Mouse (Mus musculus) heart, postnatal 25 days (tissue): ENCODE measurements at regions not wholly inside any gene's neighbourhood (a gene's known extent, or its start where the extent isn't known, plus 50 kb on each side); places are given as distances from the start of the nearest gene placed in this dataset.

ENCODE experiments used
- DNase-seq: peaks from one replicate; pipeline ENCODE4 v3.0.0; 2022; ENCODE audit warnings: low spot score
- intact Hi-C: fragments of 180-260 bp; cut with DNase I; formaldehyde crosslinking; loops from one replicate; pipeline ENCODE4 v1.15.1; 2025

DNA sequence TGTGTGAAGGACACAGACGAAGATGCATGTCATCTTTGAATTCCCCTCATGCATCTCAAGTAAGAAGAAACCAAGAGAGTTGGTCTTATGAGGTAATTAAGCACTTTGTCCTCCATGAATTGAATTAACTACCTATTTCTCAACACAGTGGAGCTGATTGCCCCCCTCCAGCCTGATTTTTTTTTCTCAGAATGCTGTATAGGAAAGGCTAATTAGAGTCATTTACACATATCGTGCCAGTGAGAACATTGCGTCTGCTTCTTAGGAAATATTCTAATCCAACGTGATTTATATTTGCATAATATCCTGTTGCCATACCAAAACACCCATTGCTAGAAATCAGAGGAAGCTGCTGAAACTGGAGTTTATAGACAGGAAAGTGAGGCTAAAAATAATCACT is 414.8 kb downstream of the Adam3 start:
- DNase-seq: no peak
- intact Hi-C loops: no loop called here

DNA sequence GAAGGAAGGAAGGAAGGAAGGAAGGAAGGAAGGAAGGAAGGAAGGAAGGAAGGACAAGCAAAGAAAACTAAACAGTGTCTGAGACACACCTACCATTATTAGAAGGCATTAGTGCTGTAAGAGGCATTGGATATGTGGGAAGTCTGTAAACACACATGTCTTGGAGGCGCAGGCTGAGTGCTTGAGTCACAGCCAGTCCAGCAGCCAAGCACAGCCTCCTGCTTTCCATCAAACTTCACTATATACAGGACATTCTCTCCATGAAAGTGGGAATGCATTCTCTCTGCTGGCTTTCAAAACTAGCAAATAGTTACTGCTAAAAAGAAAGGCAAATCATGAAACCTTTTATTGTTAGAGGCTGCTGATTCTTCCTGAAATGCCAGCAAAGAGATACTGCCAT is 431.1 kb downstream of the Adam3 start:
- no peak for DNase-seq
- intact Hi-C loops: no loop called here

DNA sequence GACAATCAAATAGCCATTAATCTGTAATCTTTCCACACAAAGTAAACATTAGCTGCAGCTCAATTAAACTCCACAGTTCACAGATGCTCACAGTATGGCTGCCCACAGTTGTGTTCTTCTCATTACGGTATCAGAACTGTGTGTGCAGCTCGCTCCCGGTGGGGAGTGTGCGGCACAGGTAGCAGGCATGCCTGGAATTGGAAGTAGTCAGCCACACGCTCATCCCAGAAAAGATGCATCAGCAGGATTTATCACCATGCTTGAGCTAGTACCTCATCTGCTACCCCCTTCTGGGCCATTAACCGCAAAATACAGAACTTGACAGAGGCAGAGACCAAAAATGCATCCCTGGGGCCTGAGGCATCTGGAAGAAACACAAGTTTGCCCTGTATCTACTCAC is 437.8 kb downstream of the Adam3 start:
- intact Hi-C loops: no loop called here
- DNase-seq: no peak

DNA sequence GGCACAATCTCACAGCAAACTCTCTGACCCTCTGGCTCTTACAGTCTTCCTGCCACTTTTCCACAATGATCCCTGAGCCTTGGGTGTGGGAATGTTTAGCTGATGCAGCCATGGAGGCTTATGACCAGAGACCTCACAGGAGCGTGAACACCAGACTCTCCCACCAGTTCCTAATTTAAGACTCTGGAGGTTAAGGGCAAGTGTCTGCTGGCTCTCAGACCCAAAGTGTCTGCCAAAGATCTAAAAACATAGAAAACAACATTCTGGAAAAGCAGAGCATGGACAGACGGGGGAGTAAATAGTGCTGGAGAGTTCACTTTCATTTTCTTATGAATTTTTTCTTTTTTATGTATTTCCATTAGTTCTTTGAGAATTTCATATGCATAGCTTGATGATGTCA is 440.7 kb downstream of the Adam3 start:
- no peak for DNase-seq
- intact Hi-C loops: no loop called here

DNA sequence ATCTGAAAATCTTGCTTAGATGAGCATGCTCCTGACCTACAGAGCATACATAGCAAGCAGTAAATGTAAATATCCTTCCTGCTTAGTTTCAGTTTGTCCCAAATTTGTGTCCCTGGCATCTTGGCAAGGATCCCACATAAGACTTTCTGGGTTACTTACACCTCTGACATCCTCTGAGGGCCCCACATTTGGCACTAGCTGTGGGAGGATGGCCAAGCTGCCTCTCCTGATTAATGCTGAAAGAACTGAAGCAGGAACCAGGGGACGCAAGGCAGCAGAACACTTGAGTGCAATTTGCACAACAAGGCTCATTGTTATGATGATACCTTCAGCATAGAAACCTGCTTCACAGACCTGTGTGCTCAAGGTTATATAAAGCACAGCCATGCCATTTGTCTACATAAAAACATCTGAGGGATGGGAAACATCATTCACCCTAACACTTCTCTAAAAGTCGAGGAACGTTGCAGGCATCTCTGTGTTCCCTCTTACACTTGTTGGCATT is 441.7 kb downstream of the Adam3 start:
- intact Hi-C loops: no loop called here
- DNase-seq: no peak

DNA sequence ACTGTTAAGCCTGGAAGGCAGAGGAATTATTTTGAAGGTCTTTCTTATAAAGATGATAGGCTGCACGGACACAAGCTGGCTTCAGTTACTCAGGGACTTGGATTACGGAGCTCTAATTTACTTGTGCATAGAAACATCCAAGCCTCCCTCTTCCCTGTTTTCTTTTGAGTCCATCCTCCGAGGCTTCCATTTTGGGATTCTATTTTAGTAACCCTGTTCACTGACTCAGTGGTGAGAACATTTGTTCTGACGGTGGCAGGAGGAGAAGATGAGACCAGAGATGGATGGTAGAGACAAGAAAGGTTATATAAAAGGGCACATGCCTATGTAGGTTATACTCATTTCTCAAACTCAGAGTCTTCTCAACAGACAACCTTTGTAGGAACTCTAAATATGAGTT is 445.4 kb downstream of the Adam3 start:
- no peak for DNase-seq
- intact Hi-C loops: no loop called here

DNA sequence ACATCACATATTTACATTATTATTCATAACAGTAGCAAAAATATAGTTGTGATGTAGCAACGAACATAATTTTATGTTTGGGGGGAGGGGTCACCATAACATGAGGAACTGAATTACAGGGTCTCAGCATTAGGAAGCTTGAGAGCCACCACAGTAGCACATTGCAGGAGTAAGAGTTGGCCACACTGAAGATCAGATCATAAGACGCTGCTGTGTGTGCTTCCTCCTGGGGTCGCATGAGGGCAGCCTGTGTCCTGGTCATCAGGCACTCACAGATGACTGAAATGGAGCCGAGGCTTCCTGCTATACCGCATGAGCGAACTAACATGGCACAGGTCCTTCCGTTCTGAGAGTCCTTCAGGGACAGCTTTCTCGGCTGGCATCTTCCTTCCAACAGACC is 447.3 kb downstream of the Adam3 start:
- intact Hi-C loops: loop anchor here (5.0 kb wide), 1 partner anchor 109 kb away; no protein-coding TSS in a partner anchor
- no peak for DNase-seq

DNA sequence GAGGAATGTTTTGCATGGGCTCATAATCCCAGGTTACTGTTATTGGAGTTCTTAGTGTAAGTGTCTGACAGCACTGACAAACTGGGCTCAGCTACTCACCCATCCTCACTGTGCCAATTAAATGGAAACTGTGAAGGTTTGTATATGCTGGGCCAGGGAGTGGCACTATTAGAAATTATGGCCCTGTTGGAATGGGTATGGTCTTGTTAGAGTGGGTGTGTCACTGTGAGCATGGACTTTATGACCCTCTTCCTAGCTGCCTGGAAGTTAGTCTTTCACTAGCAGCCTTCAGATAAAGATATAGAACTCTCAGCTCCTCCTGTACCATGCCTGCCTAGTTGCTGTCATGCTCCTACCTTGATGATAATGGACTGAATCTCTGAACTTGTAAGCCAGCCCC is 464.3 kb downstream of the Adam3 start:
- intact Hi-C loops: no loop called here
- no peak for DNase-seq

DNA sequence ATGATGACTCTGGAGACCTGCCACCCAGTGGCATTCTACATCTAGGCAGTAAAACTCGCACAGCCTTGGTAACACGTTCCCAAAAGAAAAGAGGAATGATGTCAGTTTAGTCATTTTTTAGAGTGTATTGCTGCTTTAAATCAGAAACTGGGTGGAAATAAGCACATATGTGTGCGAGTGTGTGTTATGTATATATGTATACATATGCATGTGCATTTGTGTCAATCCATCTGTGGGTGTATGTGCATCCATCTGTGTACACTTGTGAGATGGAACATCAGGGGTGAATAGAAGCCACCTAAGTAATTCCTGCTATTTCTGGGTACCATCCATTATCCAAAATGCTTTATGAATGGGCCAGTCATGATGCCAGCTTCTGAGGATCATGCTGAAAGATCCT is 467.0 kb downstream of the Adam3 start:
- intact Hi-C loops: no loop called here
- DNase-seq: no peak

DNA sequence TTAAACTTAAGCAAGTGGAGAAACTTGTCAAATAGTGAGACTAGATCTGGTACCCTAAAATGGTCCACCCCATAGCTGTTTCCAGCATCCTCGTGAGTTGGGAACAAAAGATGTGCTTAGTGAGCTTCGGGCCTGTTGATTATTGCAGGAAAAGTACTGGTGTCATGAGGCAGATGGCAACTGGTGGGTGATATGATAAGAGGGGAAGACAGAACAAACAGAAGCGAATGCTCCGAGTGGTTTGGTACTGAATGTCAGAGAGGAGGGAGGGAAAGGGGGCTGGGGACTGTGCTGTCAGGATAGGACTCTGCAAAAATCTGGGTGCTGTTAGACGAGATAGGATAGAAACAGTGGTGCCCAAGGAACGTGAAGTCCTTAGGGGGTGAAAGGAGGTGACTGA is 483.4 kb downstream of the Adam3 start:
- no peak for DNase-seq
- intact Hi-C loops: no loop called here

DNA sequence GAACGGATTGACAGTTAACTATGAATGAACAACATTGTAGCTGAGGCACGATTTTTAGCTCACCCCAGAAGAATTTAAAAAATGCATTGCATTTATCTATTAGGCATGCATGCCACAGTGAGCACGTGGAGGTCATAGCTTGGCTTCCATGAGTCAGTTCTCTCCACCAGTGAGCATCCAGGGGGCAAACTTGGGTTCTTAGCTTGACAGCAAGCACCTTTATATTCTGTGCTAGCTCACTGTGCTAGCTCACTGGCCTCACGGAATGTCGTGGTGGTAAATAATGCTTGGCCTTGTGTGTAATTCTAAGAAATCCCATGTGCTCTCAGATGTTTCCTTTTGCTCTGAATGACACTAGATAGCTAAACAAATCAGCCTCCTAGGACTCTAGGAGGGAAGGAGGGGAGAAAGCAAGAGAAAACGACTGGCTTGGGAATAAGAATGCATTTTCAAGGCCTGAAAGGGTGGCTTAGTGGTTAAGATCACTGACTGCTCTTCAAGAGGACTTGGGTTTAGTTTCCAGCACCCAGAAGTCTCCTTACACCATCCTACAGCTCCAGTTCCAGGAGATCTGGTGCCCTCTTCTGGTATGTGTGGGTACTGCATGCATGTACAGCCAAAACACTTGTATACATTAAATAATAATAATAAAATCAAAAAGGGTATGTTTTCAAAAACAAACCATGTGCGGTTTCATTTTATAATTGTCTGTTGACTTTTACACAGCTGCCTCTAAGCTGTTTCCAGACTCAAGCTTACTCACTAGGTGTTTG is 485.3 kb downstream of the Adam3 start:
- intact Hi-C loops: no loop called here
- DNase-seq: no peak

DNA sequence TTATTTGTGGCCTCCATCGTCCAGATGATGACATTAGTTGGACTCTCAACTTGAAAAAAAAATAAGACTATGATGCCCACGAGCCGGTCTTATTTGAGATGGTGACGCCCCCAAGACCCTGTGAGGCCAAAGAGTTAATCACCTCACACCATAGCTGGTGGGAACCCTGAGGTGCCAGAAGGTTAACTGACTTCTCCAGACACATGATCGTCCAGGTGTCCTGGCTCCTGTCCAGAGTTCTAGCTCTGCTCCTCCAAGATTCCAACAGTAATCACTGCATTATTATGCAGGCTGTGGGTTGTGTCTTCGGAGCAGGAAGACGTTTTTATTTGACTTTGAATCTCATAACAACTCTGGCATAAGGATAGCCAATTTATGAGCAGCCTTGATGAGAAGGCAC is 490.7 kb downstream of the Adam3 start:
- intact Hi-C loops: no loop called here
- DNase-seq: no peak

DNA sequence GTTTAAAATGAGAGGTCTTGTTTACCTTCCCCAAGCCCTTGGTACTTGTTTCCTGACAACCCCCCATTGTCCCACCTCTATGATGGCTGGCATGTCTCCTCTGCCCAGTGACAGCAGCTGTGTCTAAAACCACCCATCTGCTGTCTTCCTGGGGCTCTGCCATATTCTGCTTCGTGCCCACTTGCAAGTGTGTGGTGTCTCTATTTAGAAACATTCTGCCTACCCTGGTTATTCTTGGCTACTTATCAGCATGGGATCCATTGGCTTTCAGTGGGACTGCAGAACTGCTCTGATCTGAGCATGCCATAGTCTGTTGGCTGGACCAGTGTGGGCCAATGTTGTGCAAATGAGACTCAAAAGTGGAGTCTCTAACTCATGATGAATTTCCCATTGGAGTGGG is 497.5 kb downstream of the Adam3 start:
- intact Hi-C loops: no loop called here

DNA sequence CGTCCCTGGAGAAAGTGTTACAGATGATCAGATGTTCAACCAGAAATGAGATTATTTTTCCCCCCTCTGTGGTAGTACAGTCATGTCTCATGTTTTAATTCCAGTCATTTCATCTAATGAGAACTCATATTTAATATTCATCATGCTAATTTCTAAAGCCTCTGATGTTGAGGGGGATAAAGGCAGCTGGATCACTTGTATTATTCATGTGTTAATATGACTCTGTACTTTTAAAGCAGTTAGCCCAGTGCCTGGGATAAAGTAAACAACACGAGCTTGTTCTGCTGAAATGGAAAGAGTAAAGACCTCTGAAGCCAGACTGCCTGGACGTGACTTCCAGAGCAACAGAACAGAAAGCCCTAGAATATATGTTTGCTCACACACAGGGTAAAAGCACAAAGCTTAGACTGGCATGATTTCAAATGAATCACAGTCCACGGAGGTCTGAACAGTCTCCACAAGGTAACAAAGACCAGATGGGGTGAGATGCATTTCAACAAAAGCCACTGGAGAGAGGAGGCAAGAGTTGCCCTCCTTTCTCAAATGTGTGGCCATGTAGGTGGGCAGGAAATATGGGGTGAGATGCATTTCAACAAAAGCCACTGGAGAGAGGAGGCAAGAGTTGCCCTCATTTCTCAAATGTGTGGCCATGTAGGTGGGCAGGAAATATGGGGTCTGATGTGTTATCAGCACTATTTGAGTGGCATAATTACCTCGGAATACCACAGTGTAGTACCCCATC is 498.1 kb downstream of the Adam3 start:
- intact Hi-C loops: no loop called here
- no peak for DNase-seq

More for the DNA sequence above, 497.5 kb downstream of the Adam3 start:
- DNase-seq: no peak

DNA sequence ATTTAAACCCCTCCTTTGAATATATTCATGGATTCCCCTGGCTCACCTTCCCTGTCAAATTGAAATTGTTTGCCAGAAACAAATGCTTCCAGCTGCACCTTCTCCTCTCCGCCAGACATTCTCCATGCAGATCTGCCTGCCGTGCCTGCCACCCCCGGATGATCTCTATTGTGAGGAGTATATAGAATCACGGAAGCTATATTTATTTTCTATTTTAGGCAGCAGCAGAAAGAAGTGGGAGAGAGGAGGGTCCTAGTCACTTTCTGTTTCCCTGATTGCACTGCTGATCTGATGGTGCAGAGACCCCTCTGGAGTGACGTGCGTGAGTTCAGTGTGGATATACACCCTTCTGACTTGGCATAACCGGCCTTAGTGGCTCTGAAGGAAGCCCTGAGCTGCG is 505.4 kb downstream of the Adam3 start:
- DNase-seq: no peak
- intact Hi-C loops: no loop called here

DNA sequence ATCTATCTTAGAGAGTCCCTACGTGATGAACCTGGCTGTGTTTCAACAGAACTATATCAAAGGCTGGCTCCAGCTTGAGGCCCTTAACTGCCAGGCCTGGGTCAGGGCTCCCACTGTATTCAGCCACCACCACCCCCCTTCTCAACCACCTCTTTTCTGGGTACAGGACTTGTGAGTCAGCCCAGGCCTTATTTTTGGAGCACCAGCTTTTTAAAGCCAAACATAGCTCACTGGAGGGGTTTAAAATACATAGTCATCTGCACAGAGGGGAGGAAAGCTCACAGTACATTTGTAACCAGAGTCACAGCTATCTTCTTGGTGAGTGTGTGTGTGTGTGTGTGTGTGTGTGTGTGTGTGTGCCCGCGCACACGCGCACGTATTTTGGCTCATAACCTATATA is 509.0 kb downstream of the Adam3 start:
- DNase-seq: no peak
- intact Hi-C loops: no loop called here

DNA sequence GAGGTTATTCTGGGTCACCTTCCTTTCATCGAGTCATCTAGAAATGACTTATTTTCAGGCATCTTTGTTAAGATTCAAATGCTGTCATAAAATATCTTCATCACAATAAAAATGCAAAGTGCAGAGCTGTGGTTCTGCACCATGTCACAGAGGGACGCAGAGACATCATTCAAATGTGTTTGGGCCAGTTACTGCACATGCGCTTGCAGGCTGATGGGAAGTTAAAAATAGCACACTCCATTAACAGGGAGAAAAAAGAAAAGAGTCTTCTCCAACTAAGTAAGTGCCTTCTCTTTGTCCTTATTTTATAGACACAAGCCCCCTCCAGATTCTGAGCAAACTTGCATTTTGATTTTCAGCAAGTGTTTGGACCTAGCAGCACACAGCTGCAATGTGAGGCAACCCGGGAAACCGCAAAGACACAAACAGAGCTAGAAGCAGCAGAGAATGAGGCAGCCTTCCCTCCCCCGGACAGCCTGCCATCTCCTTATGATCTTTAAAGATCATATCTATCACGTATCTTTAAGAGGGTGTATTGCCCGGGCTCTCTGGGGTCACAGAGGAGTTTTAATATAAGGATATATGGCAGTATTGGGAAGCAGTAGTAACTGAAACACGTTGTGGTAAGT is 510.0 kb downstream of the Adam3 start:
- intact Hi-C loops: no loop called here

DNA sequence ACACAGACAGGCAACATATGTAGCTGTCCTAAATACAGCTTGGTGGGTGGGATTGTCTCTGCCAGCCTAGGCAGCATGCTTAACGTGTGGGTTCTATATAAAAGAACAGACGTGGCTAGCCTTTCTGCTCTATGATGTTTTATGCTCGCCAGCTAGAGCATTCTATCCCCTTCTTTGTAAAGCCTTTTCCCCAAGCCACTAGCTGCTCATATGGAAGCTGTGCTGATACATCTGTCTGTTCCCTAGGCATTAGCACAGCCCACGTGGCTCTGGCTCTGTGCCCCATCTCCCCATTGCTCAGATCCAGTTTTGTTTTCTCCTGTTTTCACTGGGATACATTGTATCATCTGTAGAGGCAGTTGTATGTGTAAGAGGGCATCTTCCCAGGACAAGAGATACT is 511.3 kb downstream of the Adam3 start:
- intact Hi-C loops: no loop called here

More for the DNA sequence above, 510.0 kb downstream of the Adam3 start:
- DNase-seq: no peak

DNA sequence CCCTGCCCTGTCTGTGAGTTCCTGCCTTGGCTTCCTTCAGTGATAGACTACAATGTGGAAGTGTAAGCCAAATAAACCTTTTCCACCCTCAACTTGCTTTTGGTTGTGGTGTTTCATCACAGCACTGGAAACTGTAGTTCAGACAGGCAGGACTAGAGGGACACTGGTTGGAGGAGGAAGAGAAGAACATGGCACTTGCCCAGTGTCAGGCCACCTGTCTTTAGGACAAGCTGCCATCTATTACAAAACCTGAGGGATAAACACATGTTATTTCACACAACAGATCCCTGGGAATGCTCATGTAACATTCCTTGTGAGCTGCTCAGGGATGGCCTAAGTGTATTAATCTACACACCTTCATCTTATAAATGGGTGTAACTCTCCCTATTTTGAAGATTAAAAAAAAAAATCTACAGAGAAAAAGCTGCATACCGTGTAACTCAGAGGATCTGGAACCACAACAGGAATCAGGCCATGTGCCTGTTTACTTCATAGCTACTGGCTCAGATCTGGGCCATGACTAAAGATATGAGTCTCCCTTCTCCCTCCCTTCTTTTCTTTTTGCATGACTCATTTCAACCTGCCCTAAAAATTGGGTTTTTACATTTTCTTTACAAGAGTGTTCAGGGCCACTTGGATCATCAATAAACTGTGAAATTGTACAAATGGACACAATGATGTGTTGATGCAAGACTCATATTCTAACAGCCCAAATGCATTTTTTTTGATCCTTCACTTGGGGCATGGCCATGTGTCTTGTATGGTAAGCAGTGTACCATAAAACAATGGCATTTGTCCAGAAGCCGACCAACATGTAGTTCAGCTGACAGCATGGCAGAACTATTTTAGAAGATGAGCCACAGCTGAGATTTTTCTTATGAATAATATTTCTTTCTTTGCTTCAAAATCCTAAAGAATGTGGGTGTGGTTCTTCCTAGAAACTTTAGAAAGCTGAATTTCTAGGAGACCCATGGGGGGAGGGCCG is 513.1 kb downstream of the Adam3 start:
- DNase-seq: no peak
- intact Hi-C loops: no loop called here

More for the DNA sequence above, 511.3 kb downstream of the Adam3 start:
- no peak for DNase-seq

DNA sequence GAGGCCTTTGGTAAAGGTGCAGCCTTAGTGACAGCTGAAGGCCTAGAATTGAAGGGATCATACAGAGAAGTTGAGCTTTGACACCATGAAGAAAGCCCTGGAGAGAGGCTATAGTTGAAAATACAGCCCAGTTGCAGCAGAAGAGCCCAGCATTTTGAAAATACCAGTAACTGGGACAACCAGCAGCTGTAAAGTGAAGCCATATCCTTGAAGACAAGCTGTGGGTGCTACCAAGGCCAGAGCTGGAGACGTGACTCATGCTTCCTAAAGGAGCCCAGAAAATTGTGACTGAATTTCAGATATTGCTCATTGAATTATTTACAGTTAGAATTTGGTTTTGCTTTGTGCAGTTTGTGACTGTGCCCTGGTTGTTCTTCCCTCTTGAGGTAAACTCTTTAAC is 514.6 kb downstream of the Adam3 start:
- DNase-seq: no peak
- intact Hi-C loops: no loop called here
